Mouse (Mus musculus) lung, adult 2 months (tissue): ENCODE results near the gene Cenpb. TPM values are rescaled to one million over a fixed set of nuclear protein-coding genes. Genes with fewer than 3 reads are reported as not detected.

Experiments
- DNase-seq: peaks from one replicate; pipeline ENCODE4 v3.0.0; 2022
- H3K4me1 ChIP-seq: fragments of 200-500 bp; 2 replicates; pipeline ENCODE4 v1.6.1; 2011; ENCODE audit warnings: low read length; ENCODE audit not compliant: control insufficient read depth, insufficient read depth
- H3K4me3 ChIP-seq: fragments of 200-500 bp; replicated peaks from 2 replicates; pipeline ENCODE3; 2011; ENCODE audit warnings: low read depth, mild to moderate bottlenecking, control low read depth, low read length; ENCODE audit errors: extremely low read depth
- CTCF ChIP-seq: fragments of 200-500 bp; IDR thresholded peaks from 2 replicates; pipeline ENCODE4 v1.5.1; 2011; ENCODE audit warnings: mild to moderate bottlenecking, low read length, control low read depth; ENCODE audit not compliant: insufficient read depth
- POLR2A ChIP-seq: fragments of 200-500 bp; IDR thresholded peaks from 2 replicates; pipeline ENCODE4 v1.6.1; 2011; ENCODE audit warnings: low read depth, mild to moderate bottlenecking, control low read depth, low read length, borderline replicate concordance; ENCODE audit errors: extremely low read depth
- WGBS: fragments of 180-500 bp; shearing (Covaris S2); methylation state at CpG from one replicate; pipeline ENCODE4 v1.1.7; 2018; 5-methylcytosine and 5-hydroxymethylcytosine counted together
- polyA plus RNA-seq: library from polyadenylated mRNA; depleted of rRNA; stranded (reverse); fragments of >200 nt; gene quantifications from 2 replicates; pipeline ENCODE4 v1.2.3, GENCODE M21; 2012

The Cenpb gene
- polyA plus RNA-seq, 1 experiment = 131 TPM

DNA sequence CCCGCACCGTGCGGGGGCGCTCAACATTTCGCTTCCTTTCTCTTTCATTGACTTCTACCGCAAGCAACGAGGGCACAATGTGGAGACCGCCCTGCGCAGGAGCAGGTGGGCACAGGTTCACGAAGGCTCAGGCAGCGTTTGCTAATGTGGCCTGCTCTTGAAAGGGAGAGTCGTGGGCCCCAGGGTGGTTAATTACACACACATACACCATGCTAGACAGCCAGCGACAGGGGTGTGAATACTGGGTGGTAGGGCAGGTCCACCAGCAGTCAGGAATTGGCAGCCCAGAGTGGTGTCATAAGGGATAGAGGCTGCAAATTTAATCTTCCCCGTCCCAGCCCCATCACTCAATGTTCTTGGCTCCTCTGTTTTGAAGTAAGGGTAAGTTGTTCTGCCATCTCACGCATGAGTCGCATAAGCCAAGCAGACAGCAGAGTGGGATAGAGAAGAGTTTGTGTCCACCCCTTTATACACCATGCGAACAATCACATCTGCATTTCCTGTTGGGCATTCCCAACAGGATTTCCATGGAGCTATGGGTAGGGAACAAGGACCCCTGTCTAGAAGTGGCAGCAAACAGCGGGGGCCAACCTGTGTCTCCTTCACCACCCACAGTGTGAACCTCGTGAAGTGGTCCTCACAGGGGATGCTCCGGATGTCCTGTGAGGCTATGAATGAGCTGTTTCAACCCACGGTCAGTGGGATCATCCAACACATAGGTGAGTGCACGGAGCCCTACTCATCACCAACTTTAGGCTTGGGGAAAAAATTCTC lies 36.7 kb downstream of the Cenpb start:
- Histone ChIP-seq H3K4me3 (no peak overlapping the region), H3K4me1 (peaks cover 8% of the 10 kb centered on the region)
- no peak for TF ChIP-seq POLR2A
- DNase-seq = no peak
- 74% methylated on average over 22 of the region's 22 CpGs for WGBS

DNA sequence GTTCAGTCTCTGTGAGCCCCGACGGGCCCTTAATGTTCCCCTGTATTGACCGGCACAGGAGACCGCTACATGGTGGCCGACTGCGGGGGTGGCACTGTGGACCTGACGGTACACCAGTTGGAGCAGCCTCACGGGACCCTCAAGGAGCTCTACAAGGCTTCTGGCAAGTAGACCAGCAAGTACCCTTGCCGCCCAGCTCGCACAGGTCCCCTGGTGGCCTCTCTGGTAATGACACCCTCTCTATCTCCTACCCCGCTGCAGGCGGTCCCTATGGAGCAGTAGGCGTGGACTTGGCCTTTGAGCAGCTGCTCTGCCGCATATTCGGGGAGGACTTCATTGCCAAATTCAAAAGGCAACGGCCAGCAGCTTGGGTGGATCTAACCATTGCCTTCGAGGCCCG lies 37.3 kb downstream of the Cenpb start:
- DNase-seq = peak; percentile 70
- no peak overlapping the region for H3K4me3 ChIP-seq
- WGBS = 36% methylated on average over 18 of the region's 18 CpGs

GRCm38 (mm10) chr2:131141336-131141986 lies 38.4 kb downstream of the Cenpb start:
- TF ChIP-seq POLR2A = no peak
- TF ChIP-seq CTCF = no peak
- no peak for DNase-seq
- Histone ChIP-seq H3K4me1 (peaks cover 8% of the 10 kb centered on the region), H3K4me3 (no peak overlapping the region)
- WGBS = 86% methylated on average over 8 of the region's 8 CpGs

More for the DNA sequence above, 37.3 kb downstream of the Cenpb start:
- peaks cover 8% of the 10 kb centered on the region for H3K4me1 ChIP-seq
- no peak for TF ChIP-seq POLR2A
- TF ChIP-seq CTCF = peak; percentile 82

DNA sequence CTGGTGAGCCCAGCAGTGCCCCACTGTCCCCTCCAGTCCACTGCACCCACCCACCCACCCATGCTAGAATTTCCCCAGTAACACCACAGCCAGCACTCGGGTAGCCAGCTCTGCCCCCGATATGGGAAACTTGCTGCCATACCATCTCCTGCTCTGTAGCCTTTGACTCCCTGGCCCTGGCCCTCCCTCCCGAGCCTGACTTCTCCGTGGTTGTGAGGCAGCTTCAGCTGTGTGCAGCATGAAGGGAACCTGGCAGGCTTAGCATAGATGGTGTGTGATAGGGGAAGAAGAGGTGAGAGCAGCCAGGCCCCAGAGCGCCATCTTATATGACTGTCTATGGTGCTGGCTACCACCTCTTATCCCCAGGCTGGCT lies 39.3 kb downstream of the Cenpb start:
- no peak for DNase-seq
- H3K4me1 ChIP-seq = peaks cover 8% of the 10 kb centered on the region
- TF ChIP-seq POLR2A (no peak), CTCF (no peak)
- no peak overlapping the region for H3K4me3 ChIP-seq
- WGBS = 39% methylated on average over 5 of the region's 5 CpGs

DNA sequence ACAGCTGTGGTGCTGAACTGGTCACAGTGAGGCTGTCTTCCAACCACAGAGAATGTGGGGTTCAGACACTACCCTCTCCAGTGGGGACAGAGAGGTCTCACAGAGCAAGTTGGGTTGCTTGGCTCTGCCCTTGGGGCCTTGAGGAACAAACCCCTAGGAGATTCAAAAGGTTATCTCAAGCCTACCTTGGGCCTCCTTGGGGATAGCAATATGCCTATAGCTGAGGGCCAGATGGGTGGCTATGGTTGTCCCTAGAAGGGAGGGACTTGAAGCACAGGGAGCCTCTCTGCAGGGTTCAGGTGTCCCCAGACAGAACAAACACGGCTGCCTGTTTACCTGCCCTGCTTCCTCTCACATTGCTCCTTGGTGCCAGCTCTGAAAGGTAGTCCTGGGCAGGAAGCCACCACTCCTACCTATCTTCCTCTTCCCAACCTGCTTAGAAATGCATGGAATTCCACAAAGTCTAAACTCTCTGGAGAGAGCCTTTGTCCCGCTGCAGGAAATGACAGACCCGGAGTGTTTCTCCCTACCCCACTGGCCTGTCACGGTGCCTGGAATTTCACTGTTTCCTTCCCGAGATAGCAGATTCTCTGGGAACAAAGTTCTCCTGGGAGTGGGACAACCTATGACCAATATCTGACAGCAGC lies 39.9 kb downstream of the Cenpb start:
- peaks cover 10% of the 10 kb centered on the region for H3K4me1 ChIP-seq
- 17% methylated on average over 5 of the region's 5 CpGs for WGBS
- DNase-seq = no peak

DNA sequence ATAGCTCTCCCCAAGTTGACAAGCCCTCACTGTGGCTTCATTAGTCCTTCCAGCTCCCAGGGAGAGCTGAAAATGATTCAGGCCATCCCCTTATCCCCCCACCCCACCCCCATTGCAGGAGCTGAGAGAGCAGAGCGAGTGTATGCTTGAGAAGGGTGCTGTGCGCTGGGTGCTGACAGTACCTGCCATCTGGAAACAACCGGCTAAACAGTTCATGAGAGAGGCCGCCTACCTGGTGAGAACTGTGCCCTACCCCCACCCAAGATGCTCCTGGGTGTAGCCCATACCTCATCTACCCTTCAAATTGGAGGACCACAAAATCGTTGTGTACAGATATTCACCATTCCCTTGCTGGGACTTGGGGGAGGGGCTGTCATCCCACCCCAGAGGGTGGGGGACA lies 40.6 kb downstream of the Cenpb start:
- 84% methylated on average over 5 of the region's 5 CpGs for WGBS
- Histone ChIP-seq H3K4me1 (peaks cover 14% of the 10 kb centered on the region), H3K4me3 (no peak overlapping the region)
- TF ChIP-seq POLR2A (no peak), CTCF (no peak)
- no peak for DNase-seq

More for the DNA sequence above, 39.9 kb downstream of the Cenpb start:
- TF ChIP-seq POLR2A (no peak), CTCF (no peak)
- no peak overlapping the region for H3K4me3 ChIP-seq

DNA sequence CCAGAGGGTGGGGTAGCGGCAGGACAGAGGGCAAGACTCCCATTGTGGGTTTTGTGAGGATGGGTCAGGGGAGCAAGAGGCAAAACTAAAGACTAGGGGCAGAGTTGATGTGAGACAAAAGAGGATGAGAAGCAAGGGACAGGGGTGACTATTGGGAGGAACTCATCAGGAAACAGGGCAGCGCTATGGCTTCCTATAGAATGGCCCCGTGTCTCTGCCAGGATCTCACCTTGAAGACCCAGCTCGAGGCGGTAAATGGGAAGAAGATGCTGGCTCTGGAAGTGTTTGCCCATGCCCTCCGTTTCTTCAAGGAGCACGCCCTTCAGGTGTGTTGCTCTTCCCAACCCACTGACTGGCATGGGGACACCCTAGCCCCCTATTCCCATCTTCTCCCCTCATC lies 41.1 kb downstream of the Cenpb start:
- Histone ChIP-seq H3K4me1 (peaks cover 18% of the 10 kb centered on the region), H3K4me3 (no peak overlapping the region)
- DNase-seq = no peak
- TF ChIP-seq CTCF = no peak
- TF ChIP-seq POLR2A = no peak
- WGBS = 88% methylated on average over 7 of the region's 7 CpGs

DNA sequence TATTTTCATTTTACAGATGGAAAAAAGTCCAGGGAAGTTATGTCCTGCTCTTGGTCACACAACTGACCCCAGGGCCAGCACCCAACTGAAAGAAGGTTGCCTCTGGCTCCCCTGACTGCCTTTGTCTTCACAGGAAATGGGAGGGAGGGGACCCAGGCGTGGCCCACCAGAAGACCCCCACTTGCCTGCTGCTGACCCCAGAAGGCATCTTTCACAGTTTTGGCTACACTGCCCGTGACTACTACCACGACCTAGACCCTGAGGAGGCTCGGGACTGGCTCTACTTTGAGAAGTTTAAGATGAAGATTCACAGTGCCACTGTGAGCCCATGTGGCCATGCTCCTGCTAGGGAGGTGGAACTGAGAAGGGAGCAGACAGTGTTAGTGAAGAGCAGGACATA lies 41.6 kb downstream of the Cenpb start:
- peaks cover 18% of the 10 kb centered on the region for H3K4me1 ChIP-seq
- no peak for DNase-seq
- no peak overlapping the region for H3K4me3 ChIP-seq
- TF ChIP-seq CTCF (no peak), POLR2A (no peak)
- 74% methylated on average over 4 of the region's 4 CpGs for WGBS

DNA sequence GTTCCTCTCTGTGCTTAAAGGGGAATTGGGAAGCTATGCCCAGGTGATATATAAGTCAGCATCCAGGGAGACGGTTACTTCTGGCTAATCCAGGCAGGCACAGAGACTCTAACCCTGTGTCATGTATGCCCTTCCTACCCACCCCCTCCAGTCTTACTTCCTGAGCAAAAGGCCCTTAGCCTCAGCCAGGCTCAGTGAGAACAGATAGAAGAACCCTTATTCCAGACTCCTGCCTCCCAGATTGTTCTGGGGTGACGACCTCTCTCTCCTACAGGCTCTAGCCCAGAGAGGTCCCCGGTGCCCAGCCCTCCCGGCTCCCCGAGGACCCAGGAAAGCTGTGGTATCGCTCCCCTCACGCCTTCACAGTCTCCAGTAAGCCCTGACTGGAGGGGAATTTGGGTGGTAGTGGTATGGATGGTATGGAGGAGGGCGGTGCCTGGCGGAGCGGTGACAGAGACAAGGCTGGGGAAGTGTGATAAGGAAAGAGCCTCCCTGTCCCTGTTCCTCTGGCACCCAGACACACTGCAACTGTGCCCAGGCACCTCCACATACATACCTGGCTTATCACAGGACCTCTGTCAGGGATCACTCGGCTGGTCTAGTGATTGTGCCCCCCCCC lies 44.2 kb downstream of the Cenpb start:
- DNase-seq = peak; percentile 3
- WGBS = 51% methylated on average over 11 of the region's 11 CpGs
- H3K4me3 ChIP-seq = no peak overlapping the region

More for the DNA sequence above, 44.2 kb downstream of the Cenpb start:
- TF ChIP-seq CTCF (no peak), POLR2A (no peak)
- peaks cover 16% of the 10 kb centered on the region for H3K4me1 ChIP-seq
